Mouse (Mus musculus): Measurements from ENCODE around the gene Gc. TPM values are rescaled to one million over a fixed set of nuclear protein-coding genes. Genes with fewer than 3 reads are reported as not detected.
A peak's percentile ranks its signal among the peaks of the same experiment; 100 is the strongest.

Gene Gc
- total RNA-seq (2021) (10 to 100 TPM in 1 of 2 experiments, under 1 TPM in 1; 0.31 to 19.9 TPM), polyA plus RNA-seq (2012; rRNA removed) (0.44 TPM in 1 of 2 replicates, not detected in the other)
- long read RNA-seq = 0 reads

DNA sequence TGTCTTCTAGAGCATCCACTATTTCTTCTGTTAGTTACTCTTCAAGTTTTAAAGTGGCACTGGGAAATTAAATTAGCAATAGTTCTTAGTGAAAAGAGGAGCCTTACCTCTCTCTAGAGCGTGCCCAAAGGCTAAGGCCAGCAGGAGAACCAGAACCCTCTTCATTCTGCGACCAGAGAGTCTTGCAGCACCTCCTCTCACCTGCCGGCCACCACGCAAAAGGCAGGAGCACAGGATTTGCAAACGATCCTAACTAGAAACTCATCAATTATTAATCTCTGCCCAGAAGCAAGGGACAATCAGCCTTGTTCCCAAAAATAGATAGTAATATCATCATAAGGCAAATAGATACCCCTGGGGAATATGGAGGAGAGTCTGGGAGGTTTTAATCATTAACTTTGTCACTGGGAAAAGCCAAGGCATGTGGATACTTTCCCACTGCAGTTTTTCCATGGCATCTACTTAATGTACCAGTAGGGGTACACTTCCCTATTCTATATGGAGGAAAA is at the start of gene Gc:
Gc (minus strand) TSS at position 345 of the 509 bp plus-strand sequence.
- no peak for DNase-seq

DNA sequence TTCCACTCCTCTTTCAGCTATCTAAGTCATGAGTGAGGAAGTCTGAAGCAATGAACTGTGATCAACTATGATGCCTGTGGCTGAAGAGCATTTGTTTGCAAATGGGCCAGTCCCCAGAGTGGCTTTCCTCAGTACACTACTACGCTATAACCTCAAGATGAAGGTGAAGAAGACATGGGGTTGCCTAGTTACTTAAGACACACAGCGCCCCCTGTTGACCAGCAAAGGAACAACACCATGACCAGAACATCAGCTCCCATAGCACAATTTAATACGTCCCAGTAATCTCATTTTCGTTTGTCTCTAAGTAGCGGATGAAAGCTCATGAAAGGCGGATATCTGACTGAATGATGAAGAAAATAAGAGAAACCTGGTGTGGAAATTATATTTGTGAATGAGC is 42.5 kb upstream of the Gc start:
- DNase-seq = peak; percentile 33

DNA sequence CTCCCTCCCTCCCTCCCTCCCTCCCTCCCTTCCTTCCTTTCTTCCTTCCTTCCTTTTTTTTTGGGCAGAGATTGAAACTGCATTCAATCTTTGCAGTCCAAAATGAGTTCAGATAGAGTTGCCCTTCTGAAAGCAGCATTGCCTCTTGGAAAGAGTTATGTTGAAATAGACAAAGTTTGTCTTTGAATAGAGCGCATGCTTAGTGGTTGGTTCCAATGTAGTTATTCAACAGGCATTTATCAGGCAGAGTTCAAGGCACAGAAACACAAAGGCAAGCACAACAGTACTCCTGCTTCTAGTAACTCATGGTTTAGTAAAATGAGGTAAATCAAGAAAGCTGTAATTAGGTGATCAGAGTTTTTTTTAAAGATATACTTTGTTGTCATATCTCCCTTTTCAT is 34.9 kb upstream of the Gc start:
- no peak for DNase-seq

DNA sequence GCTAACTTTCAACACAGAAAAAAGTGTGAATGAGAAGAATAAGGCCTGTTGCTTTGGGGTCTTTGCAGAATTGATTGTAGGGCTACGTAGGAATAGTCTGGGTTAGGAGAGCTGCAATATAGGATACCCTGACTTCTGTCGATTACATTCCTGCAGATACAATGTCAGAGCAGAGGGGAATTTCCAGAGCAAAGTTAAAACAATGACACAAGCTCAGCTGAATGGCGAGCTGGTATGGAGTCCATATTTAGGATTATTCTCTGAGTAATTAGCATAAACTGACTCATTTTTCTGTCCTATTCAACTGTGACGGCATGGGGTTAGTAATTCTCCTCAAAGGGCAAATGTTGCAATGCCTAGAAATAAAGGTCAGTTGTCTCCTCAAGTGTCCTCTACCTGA is 12.8 kb upstream of the Gc start:
- peak; percentile 27 for DNase-seq

DNA sequence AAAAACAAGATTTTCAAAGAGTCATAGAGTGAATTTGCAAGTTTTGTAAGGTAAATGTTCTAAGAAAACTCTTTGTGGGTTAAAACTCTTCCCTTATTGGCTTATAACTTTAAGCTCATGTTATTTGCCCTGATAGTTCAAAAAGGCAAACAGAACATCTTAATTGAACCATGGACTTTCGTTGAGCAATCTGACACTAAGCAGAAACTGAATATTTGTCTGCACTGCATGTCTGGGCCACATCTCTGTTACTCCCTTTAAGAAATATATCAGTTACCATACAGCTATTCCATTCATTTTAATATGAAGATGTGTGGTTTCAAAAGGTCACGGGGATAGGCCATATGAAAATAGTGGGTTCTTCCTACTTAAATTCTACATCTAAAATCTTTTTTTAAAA is 10.2 kb upstream of the Gc start:
- DNase-seq = no peak

DNA sequence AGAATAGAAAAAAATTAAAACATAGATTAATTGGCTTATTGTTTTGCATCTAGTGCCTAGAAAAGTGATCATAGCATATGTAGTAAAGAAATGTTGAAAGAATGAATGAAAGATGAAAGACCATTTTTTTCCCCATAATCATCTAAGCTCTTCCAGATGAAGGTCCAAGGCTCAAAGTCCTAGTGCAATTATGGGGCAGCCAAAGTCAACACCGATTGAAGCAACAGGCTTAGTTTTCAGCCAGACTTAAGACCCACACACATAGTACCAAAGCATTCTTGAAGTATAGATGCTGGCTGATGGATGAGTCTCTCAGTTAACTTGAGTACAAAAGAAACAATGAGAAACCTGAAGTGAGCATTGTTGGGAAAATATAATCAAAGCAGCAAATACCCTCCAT is 9.3 kb upstream of the Gc start:
- DNase-seq = no peak

DNA sequence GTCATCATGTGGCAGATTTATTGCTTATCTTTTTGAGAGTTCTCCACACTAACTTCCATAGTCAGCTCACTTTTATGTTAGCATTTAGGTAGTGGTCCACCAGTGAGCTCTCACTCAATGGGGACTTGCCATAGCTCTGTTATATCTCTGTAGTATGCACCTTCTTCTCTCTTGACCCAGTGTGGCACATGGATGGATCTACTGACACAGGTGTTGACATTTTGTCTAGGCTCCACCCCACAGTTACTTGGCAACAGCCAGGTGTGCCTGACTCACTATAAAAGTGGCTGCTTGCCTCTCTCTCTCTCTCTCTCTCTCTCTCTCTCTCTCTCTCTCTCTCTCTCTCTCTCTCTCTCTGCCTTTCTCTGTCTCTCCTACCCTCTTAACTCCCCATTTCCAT is 8.6 kb upstream of the Gc start:
- no peak for DNase-seq

DNA sequence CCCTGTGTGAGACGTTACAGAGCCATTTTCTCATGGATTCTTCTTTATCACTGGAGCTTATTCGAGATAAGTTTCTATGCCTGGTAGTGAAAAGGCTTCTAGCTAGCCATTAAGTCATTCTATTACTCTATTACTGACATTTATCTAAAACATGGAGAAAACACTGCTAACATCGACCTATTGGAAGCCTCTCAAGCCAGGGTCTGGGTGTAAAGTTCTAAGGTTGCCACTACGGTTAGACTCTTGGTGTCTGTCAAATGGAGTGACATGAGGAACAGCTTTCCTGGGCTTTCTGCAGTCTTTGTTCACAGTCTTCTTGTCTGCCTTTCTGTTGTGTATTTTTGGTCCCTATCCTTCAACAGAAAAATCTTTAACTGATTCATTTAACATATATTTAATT is 4.1 kb upstream of the Gc start:
- no peak for DNase-seq

DNA sequence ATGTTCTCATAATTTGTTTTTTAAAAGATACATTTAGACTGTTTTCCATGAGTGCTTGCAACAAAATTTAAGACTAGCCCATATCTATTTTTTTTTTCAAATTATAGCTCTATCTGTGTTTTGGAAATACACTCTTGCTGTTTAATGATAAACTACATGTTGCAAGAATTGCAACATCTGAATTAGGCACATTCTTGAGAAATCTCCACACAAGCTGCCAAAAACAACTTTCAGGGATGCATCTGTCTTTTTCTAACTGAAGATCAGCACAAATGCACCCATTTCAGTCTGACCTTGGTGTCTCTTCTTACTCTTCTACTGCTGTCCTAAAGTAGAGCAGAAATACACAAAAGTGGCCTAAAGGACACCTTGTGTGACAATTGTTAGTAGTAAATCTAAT is 1.9 kb upstream of the Gc start:
- peak; percentile 54 for DNase-seq

DNA sequence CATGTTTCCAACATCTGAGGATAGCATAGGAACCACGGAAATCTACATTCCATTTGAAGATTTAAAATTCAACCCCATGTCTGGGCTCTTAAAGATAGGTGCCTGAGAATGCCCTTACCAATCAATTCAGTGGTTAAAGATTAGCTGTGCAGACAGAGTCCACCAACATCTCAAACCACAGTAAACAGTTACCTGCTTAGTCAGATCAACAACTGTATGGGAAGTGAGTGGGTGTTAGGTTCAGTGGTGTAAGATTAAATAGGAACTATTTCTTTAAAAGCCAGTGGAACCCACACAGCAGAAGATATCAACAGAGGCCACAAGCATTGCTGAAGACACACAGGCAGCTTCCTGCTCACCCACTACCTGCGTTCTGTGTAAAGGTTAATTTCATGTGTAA is 1.3 kb upstream of the Gc start:
- DNase-seq = no peak

DNA sequence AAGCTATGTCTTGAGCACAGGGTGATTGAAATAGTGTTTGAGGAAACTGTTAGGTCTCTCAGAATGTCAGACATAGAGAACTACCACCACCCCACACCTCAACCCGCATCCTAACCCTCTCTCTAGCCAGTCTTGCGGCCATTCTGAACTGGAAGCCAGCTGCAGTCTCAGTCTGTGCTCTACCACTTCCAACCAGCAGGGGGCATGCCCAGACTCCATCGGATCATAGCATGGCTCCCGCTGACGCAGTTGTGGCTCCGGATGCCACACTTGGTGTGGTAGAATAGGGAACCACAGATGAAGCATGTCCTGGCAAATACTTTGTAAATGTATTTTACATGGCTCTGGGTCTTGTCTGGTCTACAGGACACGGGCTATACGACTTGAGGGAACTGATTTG is 2.2 kb downstream of the Gc start:
- DNase-seq = peak; percentile 68

DNA sequence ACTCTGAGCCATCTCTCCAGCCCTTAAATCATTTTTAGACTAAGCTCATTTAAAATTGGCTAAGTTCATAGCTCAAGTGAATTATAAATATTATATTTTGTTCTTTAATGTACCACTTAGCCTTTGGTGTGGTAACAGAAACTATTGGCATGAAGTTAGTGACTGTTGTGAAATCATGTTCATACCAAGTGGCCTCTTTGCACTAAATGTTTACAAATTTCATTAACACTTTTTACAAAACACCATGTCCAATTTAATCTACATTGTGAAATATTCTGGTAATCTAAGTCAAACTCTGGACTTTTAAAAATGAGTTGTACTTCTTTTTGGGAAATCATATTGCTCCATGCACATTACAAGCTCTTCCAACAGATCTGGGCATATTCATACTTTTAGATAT is 6.9 kb downstream of the Gc start:
- DNase-seq = no peak

DNA sequence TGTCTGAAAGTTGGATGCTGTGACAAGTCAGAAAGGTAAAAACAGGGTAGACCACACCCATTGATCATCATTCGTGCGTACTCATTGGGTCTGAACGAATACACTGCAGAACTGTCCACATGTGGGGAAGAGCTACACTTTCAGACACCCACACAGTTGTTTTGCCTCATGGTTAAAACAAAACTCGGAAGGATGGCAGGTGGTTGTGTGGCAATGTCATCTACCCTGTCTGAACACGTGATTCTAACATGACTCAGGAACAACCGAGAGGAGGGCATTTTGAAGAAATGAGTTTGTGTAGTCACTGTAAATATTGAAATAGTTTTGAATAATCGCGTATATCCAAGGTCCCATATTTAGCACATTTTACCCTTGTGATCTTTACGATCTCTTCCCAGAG is 8.4 kb downstream of the Gc start:
- no peak for DNase-seq

DNA sequence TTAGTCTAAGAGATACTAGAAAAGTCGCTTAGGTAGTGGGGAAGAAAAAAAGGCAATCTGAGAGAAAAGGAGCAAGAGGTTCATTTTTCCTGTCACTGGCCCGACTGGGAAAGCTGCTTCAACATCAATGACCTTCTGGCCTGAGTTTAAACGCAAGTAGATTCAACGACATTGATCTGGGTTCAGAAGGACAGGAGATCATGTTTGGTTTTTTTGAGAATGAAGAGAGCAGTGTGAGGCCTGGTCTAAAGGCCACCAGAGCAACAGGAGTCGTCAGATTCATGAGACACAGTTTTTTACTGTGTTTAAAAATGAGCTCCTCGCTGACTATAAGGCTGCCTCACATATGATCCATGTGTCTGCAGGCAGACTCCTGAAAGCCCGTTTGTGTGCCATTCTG is 9.7 kb downstream of the Gc start:
- DNase-seq = no peak

DNA sequence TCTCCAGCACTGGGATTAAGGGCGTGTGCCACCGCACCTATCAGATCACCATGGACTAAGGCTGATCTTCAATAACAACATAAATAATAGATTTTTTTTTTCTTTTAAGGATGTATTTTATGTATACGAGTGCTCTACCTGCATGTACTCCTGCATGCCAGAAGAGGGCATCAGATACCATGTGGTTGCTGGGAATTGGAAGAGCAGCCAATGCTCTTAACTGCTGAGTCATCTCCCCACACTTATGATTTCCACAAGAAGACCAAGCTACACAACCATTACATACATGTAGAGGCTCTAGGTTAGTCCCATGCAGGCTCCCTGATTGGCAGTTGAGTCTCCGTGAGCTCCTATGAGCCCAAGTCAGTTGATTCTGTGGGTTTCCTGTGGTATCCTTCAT is 13.3 kb downstream of the Gc start:
- peak; percentile 8 for DNase-seq

DNA sequence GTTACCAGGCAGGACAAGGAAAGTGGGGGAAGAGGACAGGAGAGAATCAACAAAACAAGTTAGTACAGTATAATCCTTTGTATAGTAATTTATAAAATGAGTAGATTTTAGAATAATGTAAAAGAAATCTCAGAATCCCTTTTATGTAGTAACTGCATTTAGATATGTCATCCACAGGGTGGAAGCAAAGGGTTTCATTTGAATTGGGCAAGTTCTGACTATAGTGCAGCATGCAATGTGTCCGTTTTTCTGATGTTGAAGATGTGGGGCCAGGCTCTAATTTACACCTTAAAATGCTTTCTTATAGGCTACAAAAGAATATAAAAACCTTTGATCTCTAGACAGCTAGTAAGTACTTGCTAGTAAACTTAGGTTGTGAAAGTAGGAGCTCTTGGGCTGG is 46.2 kb downstream of the Gc start:
- DNase-seq = no peak

DNA sequence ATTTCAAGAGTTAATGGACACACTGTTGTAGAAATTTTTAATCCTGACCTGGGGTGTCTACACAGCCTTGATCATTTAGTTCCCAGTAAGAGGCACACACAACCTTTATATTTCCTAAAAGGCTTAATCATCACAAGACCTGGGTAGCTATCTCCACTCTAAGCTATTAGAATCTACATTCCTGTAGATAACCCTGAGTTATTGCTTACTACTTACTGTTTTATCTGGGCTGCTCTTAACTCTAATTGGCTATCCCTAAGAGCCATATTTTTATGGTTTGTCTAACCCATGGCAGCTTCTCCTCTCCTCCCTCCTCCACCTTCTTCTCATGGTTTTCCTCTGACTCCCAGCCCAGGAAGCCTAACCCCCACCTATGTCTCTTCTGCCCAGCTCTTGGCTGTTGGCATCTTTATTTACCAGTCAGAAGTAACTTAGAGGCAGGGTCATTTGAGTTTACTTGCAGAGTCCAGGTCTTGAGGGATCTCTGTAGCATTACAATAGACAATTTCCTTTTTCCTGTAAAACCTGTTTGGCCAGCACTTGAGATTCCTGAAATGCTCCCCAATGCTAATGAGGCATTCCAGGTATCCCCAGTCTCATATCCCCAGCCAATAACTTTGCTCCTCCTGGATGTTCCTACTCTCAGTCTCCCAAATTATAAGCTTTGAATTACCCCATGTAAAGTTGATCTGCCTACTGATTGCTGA is 50.2 kb downstream of the Gc start:
- DNase-seq = no peak

DNA sequence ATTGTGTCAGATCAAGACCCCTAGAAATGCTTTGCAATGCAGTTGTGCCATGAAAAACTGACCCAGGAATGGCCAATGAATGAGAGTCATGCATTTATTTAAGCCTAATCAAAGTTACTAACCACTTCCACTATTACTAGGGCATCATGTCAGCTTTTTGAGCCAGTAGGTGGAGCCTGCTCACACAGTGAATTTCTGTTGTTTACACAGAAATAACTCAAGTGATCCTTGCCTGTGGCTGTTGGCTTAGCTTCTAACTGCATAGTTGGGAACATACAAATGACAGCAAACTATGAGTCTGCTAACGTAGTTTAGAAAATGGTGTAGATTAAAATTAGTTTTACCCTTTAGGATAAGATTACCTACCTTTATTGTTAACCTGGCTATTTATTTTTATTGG is 52.6 kb downstream of the Gc start:
- DNase-seq = no peak

DNA sequence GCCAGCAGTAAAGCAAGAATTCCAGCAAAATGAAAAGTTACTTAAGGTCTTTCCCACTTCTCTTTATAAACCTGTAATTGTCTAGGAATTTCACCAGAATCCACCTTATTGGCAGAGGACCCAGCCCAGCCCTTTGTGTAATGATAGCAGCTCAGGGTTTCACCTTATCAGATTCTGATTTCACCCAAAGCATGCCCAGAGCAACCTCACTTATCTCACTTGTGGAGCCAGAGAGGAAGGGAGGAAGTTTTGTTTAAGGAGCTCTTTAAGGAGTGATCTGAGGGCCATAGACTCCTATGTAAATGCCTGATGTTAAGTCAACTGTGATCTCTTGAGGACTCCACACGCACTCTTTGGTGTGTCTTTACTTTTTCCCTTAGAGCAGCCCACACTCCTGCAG is 67.3 kb downstream of the Gc start:
- no peak for DNase-seq

DNA sequence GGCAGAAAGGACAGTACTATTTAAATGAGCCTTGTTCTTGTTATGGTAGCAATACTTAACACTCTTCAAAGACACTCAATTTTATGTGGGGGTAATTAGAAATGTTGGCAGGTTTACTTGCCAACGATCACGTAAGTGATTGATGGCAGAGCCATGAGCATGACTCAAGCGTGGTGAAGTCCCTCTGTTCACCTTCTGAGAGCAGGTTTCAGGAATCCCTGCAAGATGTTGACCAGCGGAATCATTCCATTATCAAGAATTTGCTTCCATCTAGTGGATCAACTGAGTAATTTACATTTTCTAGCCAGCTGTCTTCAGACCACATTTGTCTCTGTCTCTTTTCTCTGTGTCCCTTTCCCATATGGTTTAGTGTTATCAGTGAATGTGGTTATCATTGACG is 73.5 kb downstream of the Gc start:
- DNase-seq = no peak

DNA sequence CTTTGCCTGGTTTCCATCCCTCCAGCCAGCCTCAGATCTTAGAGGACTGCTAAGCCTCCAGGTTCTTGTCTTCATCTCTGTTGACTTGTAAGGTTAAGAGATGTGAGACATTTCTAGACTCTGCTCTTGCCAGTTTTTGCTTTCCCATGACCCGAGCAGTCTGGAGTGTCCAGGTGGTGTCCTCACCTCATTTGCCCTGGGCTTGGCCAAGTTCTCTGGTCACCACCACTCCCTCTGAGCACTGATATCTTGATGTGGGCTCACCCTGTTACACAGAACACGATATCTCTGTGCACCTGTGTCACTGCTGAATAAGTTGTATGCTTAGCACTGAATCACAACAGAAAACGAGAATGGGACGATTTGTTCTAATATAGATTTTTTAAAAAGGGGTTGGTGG is 76.4 kb downstream of the Gc start:
- DNase-seq = no peak

DNA sequence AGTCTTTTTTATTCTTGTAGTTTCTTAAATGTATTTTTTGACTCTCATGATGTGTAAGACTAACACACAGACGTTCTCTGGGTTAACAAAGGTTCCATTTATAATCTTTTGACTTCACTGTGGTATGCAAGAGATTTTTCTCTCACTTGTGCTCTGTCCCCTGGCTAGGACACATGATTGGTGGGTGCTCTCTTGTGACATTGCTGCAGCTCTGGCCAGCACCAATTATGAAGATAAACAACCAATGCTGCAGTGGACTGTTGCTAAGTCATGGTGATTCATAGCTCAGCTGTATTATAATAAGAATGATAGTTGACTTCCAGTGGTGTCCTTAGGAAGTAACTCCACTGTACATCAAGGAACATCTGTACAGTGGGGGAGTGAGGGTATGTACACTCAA is 87.6 kb downstream of the Gc start:
- DNase-seq = peak; percentile 22

DNA sequence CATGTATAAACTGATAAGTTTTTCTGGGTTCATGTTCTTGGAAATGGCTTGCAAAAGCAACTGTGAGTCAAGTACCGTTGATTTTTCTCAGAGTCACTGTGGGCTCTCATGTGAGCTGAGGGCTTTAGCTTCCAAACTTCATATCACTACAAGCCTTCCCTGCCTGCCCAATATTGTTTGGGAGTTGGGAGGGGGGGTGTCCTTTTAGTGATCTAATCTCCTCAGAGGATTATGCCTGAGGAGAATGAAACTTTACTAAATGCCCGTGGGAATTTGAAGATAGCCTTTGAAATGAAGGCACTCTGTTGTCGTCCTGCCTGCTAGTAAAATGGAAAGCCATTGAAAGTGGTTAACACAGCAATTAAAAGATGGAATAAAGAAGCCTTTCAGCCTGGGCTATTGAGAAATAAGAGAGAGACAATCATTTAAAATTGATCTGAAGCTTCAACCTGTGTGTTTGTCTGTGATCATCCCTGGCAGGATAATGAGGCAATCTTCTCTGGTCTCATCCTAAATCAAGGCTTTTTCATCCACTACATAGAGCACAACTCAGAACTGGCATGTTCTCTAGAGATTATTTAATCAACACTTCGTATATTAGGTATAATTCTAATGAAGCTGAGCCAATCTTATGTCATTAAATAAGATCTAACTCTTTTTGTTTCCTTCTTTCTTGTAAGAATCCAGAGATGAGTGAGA is 89.5 kb downstream of the Gc start:
- DNase-seq = no peak
